Mouse (Mus musculus) gastrocnemius, postnatal 10 days (tissue): Measurements from ENCODE around the gene Arpc5l. TPM values are rescaled to one million over a fixed set of nuclear protein-coding genes. Genes with fewer than 3 reads are reported as not detected.
A peak's percentile ranks its signal among the peaks of the same experiment; 100 is the strongest.
"Not testable (repeated sequence)": the region's sequence is repeated elsewhere in the genome, so short reads cannot be mapped to it uniquely, and the experiment has no call there.

Source experiments
- DNase-seq: peaks from one replicate; pipeline ENCODE4 v3.0.0; 2021; ENCODE audit warnings: mixed read lengths
- total RNA-seq, 2 experiments: library from RNA; stranded (reverse); gene quantifications; 2 replicates each; pipeline ENCODE4 v1.2.3; 2021

The Arpc5l gene
- total RNA-seq, 2 experiments from 2014 or later: 53.5 to 55.3 TPM

GRCm38 (mm10) chr2:38999910-39000586 lies 5.1 kb upstream of the Arpc5l start:
- no peak for DNase-seq

GRCm38 (mm10) chr2:39000587-39000919 lies 4.6 kb upstream of the Arpc5l start:
- DNase-seq: no peak

GRCm38 (mm10) chr2:39001866-39002265 lies 3.3 kb upstream of the Arpc5l start:
- no peak for DNase-seq

GRCm38 (mm10) chr2:39003106-39003505 lies 2.0 kb upstream of the Arpc5l start:
- no peak for DNase-seq

- no peak for DNase-seq
Observed at GRCm38 (mm10) chr2:39003512-39003911, 1.6 kb upstream of the Arpc5l start.

- DNase-seq: peak; percentile 24
Observed at GRCm38 (mm10) chr2:39004372-39004771, 776 bp upstream of the Arpc5l start.

- DNase-seq: no peak
Observed at GRCm38 (mm10) chr2:39005574-39006079, 479 bp downstream of the Arpc5l start, which contains the start of gene Rpl35. TSS of gene Rpl35 (minus strand) at chr2:39005624.

GRCm38 (mm10) chr2:39006149-39006730 lies 1.1 kb downstream of the Arpc5l start:
- DNase-seq: no peak

GRCm38 (mm10) chr2:39007865-39008264 lies 2.7 kb downstream of the Arpc5l start:
- peak; percentile 95 for DNase-seq

GRCm38 (mm10) chr2:39008350-39008851 lies 3.3 kb downstream of the Arpc5l start:
- no peak for DNase-seq

- no peak for DNase-seq
Observed at GRCm38 (mm10) chr2:39008954-39009365, 3.8 kb downstream of the Arpc5l start.

- DNase-seq: not testable (repeated sequence)
Observed at GRCm38 (mm10) chr2:39010144-39010543, 5.0 kb downstream of the Arpc5l start.

- no peak for DNase-seq
Observed at GRCm38 (mm10) chr2:39011264-39011663, 6.1 kb downstream of the Arpc5l start.

GRCm38 (mm10) chr2:39011971-39012370 lies 6.8 kb downstream of the Arpc5l start:
- no peak for DNase-seq

- no peak for DNase-seq
Observed at GRCm38 (mm10) chr2:39012768-39013279, 7.7 kb downstream of the Arpc5l start.

- DNase-seq: no peak
Observed at GRCm38 (mm10) chr2:39016581-39016980, 11.4 kb downstream of the Arpc5l start.

- no peak for DNase-seq
Observed at GRCm38 (mm10) chr2:39020004-39020403, 14.9 kb downstream of the Arpc5l start.

GRCm38 (mm10) chr2:39031611-39032010 lies 26.5 kb downstream of the Arpc5l start:
- no peak for DNase-seq

- DNase-seq: no peak
Observed at GRCm38 (mm10) chr2:39040215-39040614, 35.1 kb downstream of the Arpc5l start.

- no peak for DNase-seq
Observed at GRCm38 (mm10) chr2:39048515-39048914, 43.4 kb downstream of the Arpc5l start.

- no peak for DNase-seq
Observed at GRCm38 (mm10) chr2:39064687-39065399, 59.7 kb downstream of the Arpc5l start.
